Mouse (Mus musculus): Measurements from ENCODE around the gene Clstn3.
"Not testable (repeated sequence)": the region's sequence is repeated elsewhere in the genome, so short reads cannot be mapped to it uniquely, and the experiment has no call there.

The Clstn3 gene

GRCm38 (mm10) chr6:124407180-124407579 lies 57.4 kb downstream of the Clstn3 start:
- DNase-seq: no peak

- DNase-seq: no peak
These were observed 58.3 kb downstream of the Clstn3 start for GRCm38 (mm10) chr6:124406326-124406725.

GRCm38 (mm10) chr6:124399738-124400137 lies 64.9 kb downstream of the Clstn3 start:
- no peak for DNase-seq

GRCm38 (mm10) chr6:124394991-124395390 lies 69.6 kb downstream of the Clstn3 start:
- not testable (repeated sequence) for DNase-seq

Measured in right cerebral cortex, adult 18-20 months (tissue).